Mouse (Mus musculus): ENCODE measurements around the gene Rnf181.

Gene Rnf181

DNA sequence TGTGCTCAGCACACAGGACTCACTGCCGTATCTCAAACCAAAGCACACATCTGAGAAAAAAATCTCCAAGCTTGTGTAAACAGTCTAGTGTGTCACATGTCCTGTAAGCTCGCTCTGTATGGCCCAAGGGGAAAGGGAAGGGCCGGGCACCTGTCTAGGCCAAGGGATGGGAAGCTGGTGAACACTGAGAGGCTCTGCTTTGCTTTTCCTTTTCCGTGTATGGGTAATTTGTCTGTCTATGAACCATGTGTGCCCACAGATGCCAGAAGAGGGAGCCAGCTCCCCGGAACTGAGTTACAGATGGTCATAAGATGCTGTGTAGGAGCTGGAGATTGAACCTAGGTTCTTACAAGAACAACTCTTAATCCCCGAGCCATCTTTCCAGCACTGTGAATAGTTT lies 40.5 kb downstream of the Rnf181 start:
- no peak for DNase-seq (ENCODE audit: low spot score)

DNA sequence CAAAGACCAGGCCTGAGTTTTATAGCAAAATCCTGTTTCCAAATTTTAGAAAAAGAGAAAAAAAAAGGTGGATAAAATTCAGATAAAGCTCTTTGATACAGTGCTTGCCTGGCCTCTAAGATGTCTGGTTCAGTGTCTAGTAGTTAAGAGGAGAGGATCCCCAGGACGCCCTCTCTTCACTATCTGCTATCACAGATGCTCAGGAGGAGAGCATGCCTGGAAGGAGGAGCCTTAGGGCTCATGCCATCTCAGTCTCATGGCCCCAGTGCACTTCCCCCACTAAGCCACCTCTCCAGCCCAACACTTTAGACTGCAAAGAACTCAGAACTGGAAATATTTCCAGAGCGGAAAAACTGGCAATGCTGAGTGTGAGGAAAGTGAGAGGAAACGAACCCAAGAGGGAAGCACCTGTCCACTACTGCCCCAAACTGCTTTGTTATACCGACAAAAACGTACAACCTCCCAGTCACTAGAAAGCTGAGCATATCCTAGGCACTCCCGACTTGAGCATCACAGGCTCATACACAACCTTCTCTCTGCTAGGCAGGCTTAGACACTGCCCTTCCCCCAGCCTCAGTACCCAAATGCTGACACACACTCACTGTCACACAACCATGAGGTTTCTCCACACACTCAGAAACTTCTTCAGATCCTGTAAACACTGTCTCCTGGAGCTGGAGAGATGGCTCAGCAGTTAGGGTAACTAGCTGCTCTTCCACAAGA lies 42.8 kb downstream of the Rnf181 start:
- no peak for DNase-seq (ENCODE audit: low spot score)

DNA sequence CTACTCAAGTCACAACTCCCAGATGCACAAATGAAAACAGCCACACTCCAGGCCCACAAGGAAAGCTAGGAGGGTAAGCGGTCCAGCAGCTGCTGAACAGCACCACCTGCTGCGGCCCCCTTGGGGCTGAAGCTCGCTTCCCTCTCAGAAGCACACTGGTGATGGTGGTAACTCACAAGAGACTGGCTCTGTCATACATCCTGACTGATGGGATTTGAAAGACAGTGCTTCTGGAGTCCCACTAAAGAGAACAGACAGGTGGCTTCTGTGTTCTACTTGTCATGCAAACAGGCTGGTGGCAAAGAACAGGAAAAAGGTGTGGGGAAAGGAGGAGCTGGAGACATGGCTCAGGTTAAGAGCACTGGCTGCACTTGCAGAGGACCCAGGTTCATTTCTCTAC lies 43.8 kb downstream of the Rnf181 start:
- no peak for DNase-seq (ENCODE audit: low spot score)

DNA sequence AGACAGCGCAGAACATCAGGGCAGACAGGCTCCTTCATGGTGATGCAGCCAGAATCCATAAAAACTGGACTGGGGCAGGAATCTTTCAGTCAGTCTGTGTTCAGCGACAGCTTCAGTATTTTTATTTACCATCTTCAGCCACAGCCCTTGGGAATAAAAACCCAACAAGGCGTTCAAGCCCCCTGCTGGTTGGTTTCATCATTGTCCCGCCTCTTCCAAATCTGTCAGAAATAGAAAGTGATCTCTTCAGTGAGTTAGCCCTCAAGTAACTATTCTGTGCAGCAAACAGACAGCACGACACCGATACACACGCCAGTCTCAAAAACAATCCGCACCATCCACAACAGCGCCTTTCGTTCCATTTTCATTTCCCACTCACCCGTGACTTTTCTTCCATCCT lies 47.7 kb downstream of the Rnf181 start:
- DNase-seq (ENCODE audit: low spot score) = peak; percentile 52

DNA sequence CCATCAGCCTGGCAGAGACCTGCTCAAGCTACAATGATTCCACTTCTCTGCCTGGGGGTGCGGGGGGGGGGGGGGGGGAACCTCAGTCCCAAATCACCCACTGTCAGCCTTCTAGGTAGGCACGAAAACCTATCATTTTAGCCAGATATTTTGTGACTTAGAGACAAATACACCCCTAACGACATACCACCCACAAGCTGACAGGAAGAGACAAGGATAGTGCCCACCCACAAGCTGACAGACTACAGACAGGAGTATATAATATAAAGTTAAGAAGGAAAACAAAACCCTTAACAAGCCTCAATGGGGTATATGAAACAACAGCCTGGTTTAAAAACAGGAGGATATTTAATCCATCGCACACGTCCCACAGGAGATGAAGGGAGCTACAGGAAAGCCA lies 48.3 kb downstream of the Rnf181 start:
- DNase-seq (ENCODE audit: low spot score) = no peak

DNA sequence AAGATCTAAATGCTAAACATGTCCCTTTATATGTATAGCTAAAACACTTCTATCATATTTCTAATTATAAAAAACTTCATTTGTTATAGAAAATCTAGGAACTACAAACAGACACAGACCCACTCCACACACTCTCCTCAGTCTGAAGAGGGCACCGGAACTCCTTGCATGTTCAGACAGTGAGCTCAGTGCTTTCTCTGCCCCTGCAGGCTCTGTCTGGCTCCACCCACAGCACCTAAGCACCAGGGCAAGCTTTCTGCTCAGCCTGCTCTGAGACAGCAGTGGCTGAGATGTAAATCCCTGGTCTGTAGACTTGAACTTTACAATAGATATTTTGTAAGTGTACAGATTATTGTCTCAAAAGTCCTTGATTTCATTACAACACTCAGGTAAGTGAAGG lies 50.7 kb downstream of the Rnf181 start:
- no peak for DNase-seq (ENCODE audit: low spot score)

DNA sequence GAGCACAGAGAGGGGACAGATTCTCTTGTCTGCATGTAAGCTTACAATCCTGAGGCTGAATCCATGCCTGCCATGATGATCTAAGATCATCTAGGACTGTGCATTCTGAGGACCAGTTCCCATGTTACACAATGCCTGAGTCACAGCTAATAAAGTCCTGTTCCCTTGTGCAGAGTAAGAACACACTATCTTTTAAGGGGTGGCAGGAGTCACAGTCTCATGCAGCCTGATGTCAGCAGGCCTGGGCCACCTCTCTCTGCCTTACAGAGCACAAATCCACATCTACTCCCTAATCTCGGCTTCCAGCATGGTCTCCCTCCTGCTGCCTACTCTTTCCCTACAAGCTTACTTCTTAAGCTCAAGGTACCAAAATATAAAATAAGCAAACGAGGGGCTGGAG lies 51.4 kb downstream of the Rnf181 start:
- DNase-seq (ENCODE audit: low spot score) = no peak

DNA sequence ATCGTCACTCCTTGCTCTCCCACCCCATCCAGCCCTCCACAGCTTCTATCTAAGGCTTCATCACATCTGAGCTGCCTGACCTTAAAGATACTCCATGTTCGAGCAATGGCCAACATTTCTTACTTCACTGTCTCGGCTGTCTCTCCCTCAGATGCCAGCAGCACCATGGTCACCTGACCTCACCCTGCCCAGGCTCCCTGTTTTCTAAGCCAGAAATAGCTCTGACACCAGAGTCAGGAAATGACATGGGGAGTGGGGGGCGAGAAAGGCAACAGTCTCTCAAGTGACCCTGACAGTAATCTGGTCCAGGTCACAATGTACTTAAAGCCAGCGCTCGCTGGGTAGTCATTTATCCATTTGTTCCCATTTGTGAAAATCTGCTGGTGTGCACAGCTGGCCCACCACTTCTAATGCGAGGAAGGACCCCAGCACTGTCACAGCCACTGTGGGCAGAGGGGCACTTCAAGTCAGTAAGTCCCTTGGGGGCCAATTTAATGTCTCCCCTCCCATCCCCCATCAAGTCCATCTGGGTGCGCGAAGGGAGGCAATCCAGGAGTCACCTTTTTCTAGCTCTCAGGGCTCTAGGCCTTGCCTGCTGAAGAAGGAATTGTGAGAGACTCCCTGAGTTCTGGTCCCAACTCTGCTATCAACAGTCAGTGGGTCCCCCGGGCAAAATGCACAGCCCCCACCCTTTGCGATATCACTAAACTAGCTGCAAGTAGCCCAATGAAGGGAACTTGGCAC lies 53.5 kb downstream of the Rnf181 start:
- no peak for DNase-seq (ENCODE audit: low spot score)

DNA sequence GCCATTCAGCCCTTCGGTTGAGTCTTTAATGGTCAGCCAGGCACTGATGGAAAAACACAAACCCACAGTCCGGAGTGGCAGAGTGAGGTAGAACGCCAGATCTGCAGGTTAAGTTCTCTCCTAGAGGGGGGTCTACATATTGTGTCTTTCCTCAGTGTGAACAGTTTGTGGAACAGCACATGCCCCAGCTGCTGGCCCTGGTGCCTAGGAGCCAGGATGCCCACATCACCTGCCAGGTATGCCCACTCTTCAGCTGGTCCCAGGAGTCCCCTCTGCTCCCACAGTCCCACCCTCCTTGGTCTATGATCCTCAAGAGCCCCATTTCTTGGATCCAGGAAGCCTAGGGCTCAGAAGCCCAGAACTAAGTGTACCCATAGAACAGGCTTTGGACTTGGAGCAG lies 54.6 kb downstream of the Rnf181 start:
- DNase-seq (ENCODE audit: low spot score) = no peak
